Comparison of ENCODE assay signal across 10 mouse cellular contexts in the genomic region with DNA sequence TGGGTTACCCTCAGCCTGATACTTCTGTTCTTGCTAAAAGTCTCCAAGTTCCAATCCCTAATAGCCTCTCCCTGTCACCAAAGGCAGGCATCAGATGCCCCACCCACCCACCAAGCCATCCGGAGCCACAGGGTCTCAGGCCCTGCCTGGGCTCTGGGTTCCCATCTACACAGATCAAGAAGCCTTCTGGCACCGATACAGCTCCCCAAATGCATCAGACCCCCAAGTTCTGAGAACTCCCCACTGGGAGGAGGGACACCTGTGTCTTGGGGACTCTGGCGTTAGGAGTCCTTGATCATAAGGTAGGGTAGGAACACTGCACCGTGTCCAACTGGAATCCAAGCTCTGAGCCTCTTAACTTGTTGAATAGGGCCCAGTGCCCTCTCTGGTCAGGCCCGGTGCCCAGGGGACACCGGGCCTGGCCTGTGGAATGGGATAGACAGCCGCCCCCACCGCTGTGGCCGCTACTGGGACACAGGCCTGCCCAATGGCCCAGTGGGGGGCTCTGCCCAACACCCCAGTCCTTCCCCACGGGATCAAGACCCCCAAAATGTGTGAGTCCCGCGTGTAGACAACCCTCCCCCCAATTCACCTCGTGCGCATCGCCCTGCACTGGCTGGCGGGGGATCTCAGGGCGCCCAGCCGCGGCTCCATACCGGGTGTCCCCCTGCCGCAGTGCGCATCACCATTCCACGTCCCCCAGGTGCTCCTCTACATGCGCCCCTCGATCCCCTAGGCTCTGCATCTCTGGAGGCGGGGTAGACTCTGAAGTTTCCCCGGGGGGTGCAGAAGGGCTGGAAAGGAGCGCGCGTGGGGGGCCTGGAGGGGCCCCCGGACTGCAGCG. TPM values are rescaled to one million over a fixed set of nuclear protein-coding genes. Genes with fewer than 3 reads are reported as not detected.
DNase-seq lines count a peak whose midpoint lies in the region; ATAC-seq and TF ChIP-seq lines count a peak whose summit lies in the region.
"Had no signal": no experiment of that assay in that cellular context is flagged by ENCODE, and none has a peak within 500 bp of the region (broad histone marks: within the 10 kb centered on the region; RNA-seq: fewer than 3 reads in every experiment).

No protein-coding gene starts in this region.

- peak; percentile 76 for DNase-seq in cerebellum, adult 9-11 months
- DNase-seq in cerebellum, adult 11 months = no peak
- no peak for DNase-seq in lung, postnatal 0 days (ENCODE audit: low spot score)
- no peak for DNase-seq in lung, adult 2 months
- no peak for DNase-seq in embryo, embryonic 9.5 days (ENCODE audit: extremely low spot score)
- DNase-seq in right cerebral cortex, adult 2 months (ENCODE audit: low spot score in 2 of 2) = no peak
- no peak for DNase-seq in gastrocnemius, adult 18-20 months (ENCODE audit: low spot score)

- peaks cover 18% of the 10 kb centered on the region for H3K27me3 ChIP-seq in lung, postnatal 0 days (replicated peaks; ENCODE audit: insufficient read depth, low read length)
- H3K27me3 ChIP-seq in liver, embryonic 12.5 days (replicated peaks) = peaks cover 92% of the 10 kb centered on the region

- no peaks in the 10 kb centered on the region for H3K9me3 ChIP-seq in lung, postnatal 0 days (ENCODE audit: low read length)
- no peaks in the 10 kb centered on the region for H3K9me3 ChIP-seq in liver, embryonic 12.5 days (replicated peaks)

- TF ChIP-seq POLR2A in lung, adult 2 months (IDR thresholded peaks at IDR 0.05; ENCODE audit: borderline replicate concordance, extremely low read depth, low read depth, low read length) = no peak

- peak overlapping the region; percentile 44 for H3K4me2 ChIP-seq in lung, postnatal 0 days (replicated peaks; ENCODE audit: low read depth, low read length)
- peak overlapping the region; percentile 59 for H3K4me2 ChIP-seq in liver, embryonic 12.5 days

- H3K4me1 ChIP-seq in lung, postnatal 0 days (ENCODE audit: insufficient read depth, low read depth, low read length) = no peaks in the 10 kb centered on the region
- H3K4me1 ChIP-seq in lung, adult 2 months (ENCODE audit: control insufficient read depth, insufficient read depth, low read length) = no peaks in the 10 kb centered on the region
- peaks cover 12% of the 10 kb centered on the region for H3K4me1 ChIP-seq in liver, embryonic 12.5 days

- H3K4me3 ChIP-seq in lung, postnatal 0 days (ENCODE audit: low read depth, low read length) = peak overlapping the region; percentile 15; the same call in 1 of the 2 replicates
- H3K4me3 ChIP-seq in lung, adult 2 months (replicated peaks; ENCODE audit: extremely low read depth, low read depth, low read length) = no peak overlapping the region
- H3K4me3 ChIP-seq in liver, embryonic 12.5 days = peak overlapping the region; percentile 42
- H3K4me3 ChIP-seq: erythroblast, embryonic 14.5 days had no signal

- H3K27ac ChIP-seq in lung, postnatal 0 days (ENCODE audit: low read length) = no peak overlapping the region
- H3K27ac ChIP-seq in liver, embryonic 12.5 days = no peak overlapping the region

- TF ChIP-seq EP300 in lung, postnatal 0 days (IDR thresholded peaks at IDR 0.05) = no peak

- no peak for TF ChIP-seq CTCF in lung, postnatal 0 days (IDR thresholded peaks at IDR 0.05)
- TF ChIP-seq CTCF in lung, adult 2 months (IDR thresholded peaks at IDR 0.05; ENCODE audit: insufficient read depth, low read length) = no peak

- 16% methylated on average over 16 of the region's 32 CpGs for WGBS in lung, postnatal 0 days
- WGBS in lung, adult 2 months = 10% methylated on average over 32 of the region's 32 CpGs
- WGBS in liver, embryonic 12.5 days (ENCODE audit: insufficient replicate concordance) = 11% methylated on average over 32 of the region's 32 CpGs

- no peak for ATAC-seq in lung, postnatal 0 days
- ATAC-seq in liver, embryonic 12.5 days = no peak

- H3K36me3 ChIP-seq in lung, postnatal 0 days (ENCODE audit: insufficient read depth, low read length) = no peaks in the 10 kb centered on the region
- H3K36me3 ChIP-seq in liver, embryonic 12.5 days = no peaks in the 10 kb centered on the region

- H3K9ac ChIP-seq in lung, postnatal 0 days (replicated peaks; ENCODE audit: low read depth) = no peak overlapping the region
- H3K9ac ChIP-seq in liver, embryonic 12.5 days = no peak overlapping the region

RNA-seq across cellular contexts. Expression of a gene that starts 0.5 kb away (rescaled TPM):
- not detected in 2 replicates for polyA plus RNA-seq in lung, postnatal 0 days (2015; fragmentation: Nextera tagmentation; extraction: Ambion mirVana)
- 0.10 and 0.31 TPM in 2 replicates for polyA plus RNA-seq in lung, adult 2 months (2012; rRNA removed)
- polyA plus RNA-seq in liver, embryonic 12.5 days (2016; fragmentation: Nextera tagmentation; extraction: Ambion mirVana) = not detected in 2 replicates
- total RNA-seq in gastrocnemius, adult 18-20 months (2021) = 10 to 100 TPM in 1 of 2 experiments, 1 to 10 TPM in 1; 8.3 to 12.6 TPM
- polyA plus RNA-seq: erythroblast, embryonic 14.5 days had no signal

RNA-seq across cellular contexts. Expression of a gene that starts 11.7 kb away (rescaled TPM):
- 129 and 138 TPM in 2 replicates for polyA plus RNA-seq in lung, postnatal 0 days (2015; fragmentation: Nextera tagmentation; extraction: Ambion mirVana)
- polyA plus RNA-seq in lung, adult 2 months (2012; rRNA removed) = 78.5 and 79.1 TPM in 2 replicates
- polyA plus RNA-seq in liver, embryonic 12.5 days (2016; fragmentation: Nextera tagmentation; extraction: Ambion mirVana) = 235 and 245 TPM in 2 replicates
- total RNA-seq in gastrocnemius, adult 18-20 months (2021) = 10 to 100 TPM; 12.6 to 14.7 TPM

RNA-seq across cellular contexts. Expression of a gene that starts 11.8 kb away (rescaled TPM):
- 26.5 and 26.8 TPM in 2 replicates for polyA plus RNA-seq in lung, postnatal 0 days (2015; fragmentation: Nextera tagmentation; extraction: Ambion mirVana)
- polyA plus RNA-seq in lung, adult 2 months (2012; rRNA removed) = 91.7 and 93.9 TPM in 2 replicates
- polyA plus RNA-seq in liver, embryonic 12.5 days (2016; fragmentation: Nextera tagmentation; extraction: Ambion mirVana) = 66.1 and 70.5 TPM in 2 replicates
- total RNA-seq in gastrocnemius, adult 18-20 months (2021) = 10 to 100 TPM; 12.4 to 12.6 TPM

RNA-seq across cellular contexts. Expression of a gene that starts 16.9 kb away (rescaled TPM):
- polyA plus RNA-seq in lung, postnatal 0 days (2015; fragmentation: Nextera tagmentation; extraction: Ambion mirVana) = 1,344 and 1,416 TPM in 2 replicates
- polyA plus RNA-seq in lung, adult 2 months (2012; rRNA removed) = 804 and 834 TPM in 2 replicates
- 1,528 and 1,635 TPM in 2 replicates for polyA plus RNA-seq in liver, embryonic 12.5 days (2016; fragmentation: Nextera tagmentation; extraction: Ambion mirVana)
- 100 to 1,000 TPM; 698 to 770 TPM for total RNA-seq in gastrocnemius, adult 18-20 months (2021)

RNA-seq across cellular contexts. Expression of a gene that starts 28.3 kb away (rescaled TPM):
- polyA plus RNA-seq in lung, postnatal 0 days (2015; fragmentation: Nextera tagmentation; extraction: Ambion mirVana) = 0.04 TPM in 1 of 2 replicates, not detected in the other
- polyA plus RNA-seq in lung, adult 2 months (2012; rRNA removed) = 0.06 and 0.07 TPM in 2 replicates
- 0.04 and 0.05 TPM in 2 replicates for polyA plus RNA-seq in liver, embryonic 12.5 days (2016; fragmentation: Nextera tagmentation; extraction: Ambion mirVana)
- not detected for total RNA-seq in gastrocnemius, adult 18-20 months (2021)
- total RNA-seq: adrenal gland, adult 2 months had no signal
